ENCODE assay signal across 8 mouse cellular contexts in the genomic region with DNA sequence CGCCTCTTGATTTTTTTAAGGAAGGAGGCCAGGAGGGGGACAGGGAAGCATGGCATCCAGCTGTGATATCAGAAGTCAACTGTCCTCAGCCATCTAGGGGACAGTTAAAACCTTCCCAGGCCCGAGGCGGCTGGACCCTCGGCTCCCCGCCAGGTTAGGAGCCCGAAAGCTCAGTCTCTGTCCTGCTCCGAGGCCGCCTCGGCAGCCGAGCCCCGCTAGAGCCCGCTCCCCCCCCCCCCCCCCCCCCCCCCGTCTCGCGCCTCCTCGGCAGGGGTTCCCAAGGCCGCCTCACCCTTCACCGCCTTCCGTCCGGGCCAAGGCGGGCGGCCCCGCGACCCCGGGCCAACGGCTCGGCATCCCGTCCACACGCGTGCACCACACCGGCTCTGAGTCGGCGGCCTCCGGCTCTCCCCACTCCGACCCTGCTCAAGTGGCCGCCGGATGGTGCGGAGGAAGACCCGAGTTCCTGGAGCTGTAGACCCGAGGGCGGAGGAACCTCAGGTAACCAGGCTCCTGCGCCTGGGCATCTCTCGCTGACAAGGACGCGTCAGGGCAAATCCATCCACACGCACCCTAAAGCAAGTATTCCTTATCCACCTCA. TPM values are rescaled to one million over a fixed set of nuclear protein-coding genes. Genes with fewer than 3 reads are reported as not detected.
DNase-seq lines count a peak whose midpoint lies in the region; ATAC-seq and TF ChIP-seq lines count a peak whose summit lies in the region.

A gene (plus strand): TSS at position 286 of the 601 bp plus-strand sequence.

- TF ChIP-seq POLR2A in lung, adult 2 months (IDR thresholded peaks at IDR 0.05; ENCODE audit: borderline replicate concordance, extremely low read depth, low read depth, low read length): no peak

- CTCF ChIA-PET in Patski (lab: Charles Lee): interaction anchor here (2.2 kb wide), 1 partner anchor 8 kb away, joined by 7 read pairs; no protein-coding TSS in a partner anchor

- no peaks in the 10 kb centered on the region for H3K27me3 ChIP-seq in Patski
- no peaks in the 10 kb centered on the region for H3K27me3 ChIP-seq in embryonic facial prominence, embryonic 11.5 days (ENCODE audit: control insufficient read depth, insufficient read depth, low read length)
- no peaks in the 10 kb centered on the region for H3K27me3 ChIP-seq in heart, embryonic 11.5 days (ENCODE audit: control insufficient read depth, insufficient read depth, low read length)
- H3K27me3 ChIP-seq in midbrain, embryonic 11.5 days (ENCODE audit: control insufficient read depth, insufficient read depth, low read length): no peaks in the 10 kb centered on the region

- POLR2A ChIA-PET in Patski (lab: Charles Lee): interaction anchor here (0.7 to 1.7 kb wide), 3 partner anchors 20 to 336 kb away, joined by 3 to 4 read pairs (median 3); a partner anchor contains a TSS

- ATAC-seq in Patski: peak; percentile 78
- ATAC-seq in embryonic facial prominence, embryonic 11.5 days (replicated peaks; ENCODE audit: insufficient number of reproducible peaks, low FRiP score, low TSS enrichment, low read depth): peak; percentile 77
- ATAC-seq in heart, embryonic 11.5 days (replicated peaks; ENCODE audit: insufficient number of reproducible peaks, low FRiP score, low TSS enrichment): peak; percentile 69
- ATAC-seq in midbrain, embryonic 11.5 days (ENCODE audit: low FRiP score): peak; percentile 87

- H3K4me2 ChIP-seq in embryonic facial prominence, embryonic 11.5 days (ENCODE audit: low read depth, low read length): peak within 1 kb of the TSS; percentile 76
- H3K4me2 ChIP-seq in heart, embryonic 11.5 days: peak within 1 kb of the TSS; percentile 61
- H3K4me2 ChIP-seq in midbrain, embryonic 11.5 days: peak within 1 kb of the TSS; percentile 78

- peaks cover 3% of the 10 kb centered on the region for H3K36me3 ChIP-seq in embryonic facial prominence, embryonic 11.5 days (replicated peaks; ENCODE audit: control insufficient read depth, insufficient read depth, low read depth, low read length)
- peaks cover 18% of the 10 kb centered on the region for H3K36me3 ChIP-seq in heart, embryonic 11.5 days (ENCODE audit: control insufficient read depth, insufficient read depth, low read length)
- H3K36me3 ChIP-seq in midbrain, embryonic 11.5 days (ENCODE audit: control insufficient read depth, insufficient read depth, low read length): peaks cover 7% of the 10 kb centered on the region

- TF ChIP-seq CTCF in lung, adult 2 months (IDR thresholded peaks at IDR 0.05; ENCODE audit: insufficient read depth, low read length): no peak
- no peak for TF ChIP-seq CTCF in Patski (IDR thresholded peaks at IDR 0.05)

- peak within 1 kb of the TSS; percentile 84 for H3K4me3 ChIP-seq in lung, adult 2 months (replicated peaks; ENCODE audit: extremely low read depth, low read depth, low read length)
- H3K4me3 ChIP-seq in embryonic facial prominence, embryonic 11.5 days (ENCODE audit: low read depth, low read length): peak within 1 kb of the TSS; percentile 59
- peak within 1 kb of the TSS; percentile 71 for H3K4me3 ChIP-seq in heart, embryonic 11.5 days (ENCODE audit: low read depth, low read length)
- H3K4me3 ChIP-seq in midbrain, embryonic 11.5 days (ENCODE audit: low read depth, low read length): peak within 1 kb of the TSS; percentile 64

- H3K9ac ChIP-seq in embryonic facial prominence, embryonic 11.5 days (replicated peaks; ENCODE audit: low read length): peak within 1 kb of the TSS; percentile 80
- peak within 1 kb of the TSS; percentile 82 for H3K9ac ChIP-seq in heart, embryonic 11.5 days (ENCODE audit: low read depth, low read length)
- peak within 1 kb of the TSS; percentile 76 for H3K9ac ChIP-seq in midbrain, embryonic 11.5 days (ENCODE audit: low read length)

- DNase-seq in lung, adult 2 months: peak; percentile 17
- no peak for DNase-seq in lung, postnatal 4 days
- no peak for DNase-seq in Patski (ENCODE audit: low read depth, low spot score)
- peak; percentile 15 for DNase-seq in embryonic facial prominence, embryonic 11.5 days (ENCODE audit: low spot score)
- no peak for DNase-seq in layer of hippocampus, postnatal 36 days
- peak; percentile 93 for DNase-seq in midbrain, embryonic 11.5 days (ENCODE audit: low spot score, missing footprints)
- no peak for DNase-seq in spleen, postnatal 36 days (ENCODE audit: low spot score in 2 of 2)

- in situ Hi-C loops in Patski (cut with MboI; ENCODE audit: low pct_unique_long_range_greater_than_20kb): no loop called here

- 2% methylated on average over 33 of the region's 46 CpGs for WGBS in lung, adult 2 months
- WGBS in embryonic facial prominence, embryonic 11.5 days: under 1% methylated on average over 40 of the region's 46 CpGs
- WGBS in heart, embryonic 11.5 days (ENCODE audit: insufficient replicate concordance): under 1% methylated on average over 37 of the region's 46 CpGs
- under 1% methylated on average over 35 of the region's 46 CpGs for WGBS in midbrain, embryonic 11.5 days

- no peaks in the 10 kb centered on the region; the same call in 1 of the 2 replicates for H3K4me1 ChIP-seq in lung, adult 2 months (ENCODE audit: control insufficient read depth, insufficient read depth, low read length)
- H3K4me1 ChIP-seq in embryonic facial prominence, embryonic 11.5 days (ENCODE audit: control insufficient read depth, insufficient read depth, low read length): peaks cover 2% of the 10 kb centered on the region; the same call in 1 of the 2 replicates
- peaks cover 8% of the 10 kb centered on the region; the same call in 1 of the 2 replicates for H3K4me1 ChIP-seq in heart, embryonic 11.5 days (ENCODE audit: control insufficient read depth, insufficient read depth, low read length)
- H3K4me1 ChIP-seq in midbrain, embryonic 11.5 days (ENCODE audit: control insufficient read depth, insufficient read depth, low read length): peaks cover 13% of the 10 kb centered on the region; the same call in 1 of the 2 replicates

- peak within 1 kb of the TSS; percentile 97 for H3K27ac ChIP-seq in embryonic facial prominence, embryonic 11.5 days (replicated peaks; ENCODE audit: low read depth, low read length)
- peak within 1 kb of the TSS; percentile 93 for H3K27ac ChIP-seq in heart, embryonic 11.5 days (ENCODE audit: low read depth, low read length)
- H3K27ac ChIP-seq in midbrain, embryonic 11.5 days (ENCODE audit: low read depth, low read length): peak within 1 kb of the TSS; percentile 85

- no peaks in the 10 kb centered on the region for H3K9me3 ChIP-seq in embryonic facial prominence, embryonic 11.5 days (replicated peaks; ENCODE audit: control insufficient read depth, low read length)
- H3K9me3 ChIP-seq in heart, embryonic 11.5 days (replicated peaks; ENCODE audit: control insufficient read depth, low read length): no peaks in the 10 kb centered on the region
- H3K9me3 ChIP-seq in midbrain, embryonic 11.5 days (ENCODE audit: control insufficient read depth, low read length): no peaks in the 10 kb centered on the region

RNA-seq across cellular contexts. Expression of the gene that starts here (rescaled TPM):
- polyA plus RNA-seq in lung, adult 2 months (2012; rRNA removed): 42.4 and 57.6 TPM in 2 replicates
- 29.0 TPM for polyA plus RNA-seq in Patski (2021)
- 78.0 and 81.9 TPM in 2 replicates for polyA plus RNA-seq in embryonic facial prominence, embryonic 11.5 days (2014; fragmentation: Nextera tagmentation; extraction: Ambion mirVana)
- polyA plus RNA-seq in heart, embryonic 11.5 days (2014; fragmentation: Nextera tagmentation; extraction: Ambion mirVana): 63.1 and 67.2 TPM in 2 replicates
- 10 to 100 TPM; 29.7 to 31.4 TPM for total RNA-seq in layer of hippocampus, postnatal 36 days (2021)
- polyA plus RNA-seq in midbrain, embryonic 11.5 days (2014; fragmentation: Nextera tagmentation; extraction: Ambion mirVana): 61.2 and 64.9 TPM in 2 replicates

Comparison
In these comparisons a context has a peak if more than half of its experiments do, and no peak if none do; other contexts are left out.
1. DNase-seq: peak in lung, adult 2 months (single experiment), embryonic facial prominence, embryonic 11.5 days (single experiment) and midbrain, embryonic 11.5 days (single experiment); none in lung, postnatal 4 days (0 of 2), Patski (single experiment), layer of hippocampus, postnatal 36 days (0 of 2) and spleen, postnatal 36 days (0 of 2).
2. Peak in every context shown above with its lines, with median percentiles within 50 percentile points of each other: H3K4me3 ChIP-seq, ATAC-seq, H3K27ac ChIP-seq, H3K4me2 ChIP-seq and H3K9ac ChIP-seq.